Mouse (Mus musculus): ENCODE data around the gene Serp2. TPM values are rescaled to one million over a fixed set of nuclear protein-coding genes. Genes with fewer than 3 reads are reported as not detected.
A peak's percentile ranks its signal among the peaks of the same experiment; 100 is the strongest.

The Serp2 gene
- polyA plus RNA-seq, 1 experiment from 2014 or later: not detected

- Histone ChIP-seq H3K27ac (no peak overlapping the region), H3K4me3 (ENCODE audit: inconsistent target) (peak overlapping the region; percentile 31; the same call in 1 of the 2 replicates), H3K79me2 (ENCODE audit: inconsistent target) (no peaks in the 10 kb centered on the region), H3K36me3 (ENCODE audit: inconsistent target) (no peaks in the 10 kb centered on the region)
- 10% methylated on average over 10 of the region's 10 CpGs for WGBS (ENCODE audit: missing documents)
Measured at GRCm38 (mm10) chr14:76505101-76505438, 51.6 kb downstream of the Serp2 start.

GRCm38 (mm10) chr14:76504121-76504737, 52.5 kb downstream of the Serp2 start:
- 0% methylated on average over 52 of the region's 52 CpGs for WGBS (ENCODE audit: missing documents)
- no peak overlapping the region for H3K27ac ChIP-seq
- no peaks in the 10 kb centered on the region for H3K36me3 ChIP-seq (ENCODE audit: inconsistent target)
- peak overlapping the region; percentile 37 for H3K4me3 ChIP-seq (ENCODE audit: inconsistent target)
- H3K79me2 ChIP-seq (ENCODE audit: inconsistent target): no peaks in the 10 kb centered on the region

GRCm38 (mm10) chr14:76503231-76503851, 53.3 kb downstream of the Serp2 start:
- Histone ChIP-seq H3K79me2 (ENCODE audit: inconsistent target) (no peaks in the 10 kb centered on the region), H3K4me3 (ENCODE audit: inconsistent target) (peak overlapping the region; percentile 37; the same call in 1 of the 2 replicates), H3K27ac (no peak overlapping the region), H3K36me3 (ENCODE audit: inconsistent target) (no peaks in the 10 kb centered on the region)
- WGBS (ENCODE audit: missing documents): 18% methylated on average over 13 of the region's 13 CpGs

- Histone ChIP-seq H3K27ac (no peak overlapping the region), H3K79me2 (ENCODE audit: inconsistent target) (no peaks in the 10 kb centered on the region), H3K36me3 (ENCODE audit: inconsistent target) (no peaks in the 10 kb centered on the region), H3K4me3 (ENCODE audit: inconsistent target) (no peak overlapping the region)
- 96% methylated on average over 5 of the region's 5 CpGs for WGBS (ENCODE audit: missing documents)
Measured at GRCm38 (mm10) chr14:76500036-76500435, 56.7 kb downstream of the Serp2 start.

GRCm38 (mm10) chr14:76499492-76499891, 57.2 kb downstream of the Serp2 start:
- Histone ChIP-seq H3K27ac (no peak overlapping the region), H3K4me3 (ENCODE audit: inconsistent target) (no peak overlapping the region)
- 89% methylated on average over 6 of the region's 6 CpGs for WGBS (ENCODE audit: missing documents)

GRCm38 (mm10) chr14:76498210-76498609, 58.5 kb downstream of the Serp2 start:
- Histone ChIP-seq H3K27ac (no peak overlapping the region), H3K79me2 (ENCODE audit: inconsistent target) (no peaks in the 10 kb centered on the region), H3K36me3 (ENCODE audit: inconsistent target) (no peaks in the 10 kb centered on the region), H3K4me3 (ENCODE audit: inconsistent target) (no peak overlapping the region)
- WGBS (ENCODE audit: missing documents): 19% methylated on average over 7 of the region's 7 CpGs

More at GRCm38 (mm10) chr14:76499492-76499891, 57.2 kb downstream of the Serp2 start:
- Histone ChIP-seq H3K79me2 (ENCODE audit: inconsistent target) (no peaks in the 10 kb centered on the region), H3K36me3 (ENCODE audit: inconsistent target) (no peaks in the 10 kb centered on the region)

- Histone ChIP-seq H3K27ac (no peak overlapping the region), H3K79me2 (ENCODE audit: inconsistent target) (no peaks in the 10 kb centered on the region), H3K4me3 (ENCODE audit: inconsistent target) (no peak overlapping the region), H3K36me3 (ENCODE audit: inconsistent target) (no peaks in the 10 kb centered on the region)
- 99% methylated on average over 9 of the region's 9 CpGs for WGBS (ENCODE audit: missing documents)
Measured at GRCm38 (mm10) chr14:76497187-76497586, 59.5 kb downstream of the Serp2 start.

GRCm38 (mm10) chr14:76495022-76495421, 61.7 kb downstream of the Serp2 start:
- Histone ChIP-seq H3K79me2 (ENCODE audit: inconsistent target) (no peaks in the 10 kb centered on the region), H3K36me3 (ENCODE audit: inconsistent target) (no peaks in the 10 kb centered on the region), H3K4me3 (ENCODE audit: inconsistent target) (no peak overlapping the region), H3K27ac (no peak overlapping the region)
- WGBS (ENCODE audit: missing documents): 57% methylated on average over 5 of the region's 5 CpGs

GRCm38 (mm10) chr14:76489128-76489527, 67.6 kb downstream of the Serp2 start:
- Histone ChIP-seq H3K79me2 (ENCODE audit: inconsistent target) (no peaks in the 10 kb centered on the region), H3K36me3 (ENCODE audit: inconsistent target) (no peaks in the 10 kb centered on the region)
- WGBS (ENCODE audit: missing documents): 100% methylated on average over 2 of the region's 2 CpGs

GRCm38 (mm10) chr14:76488101-76489044, 68.3 kb downstream of the Serp2 start:
- Histone ChIP-seq H3K4me3 (ENCODE audit: inconsistent target) (no peak overlapping the region), H3K27ac (no peak overlapping the region), H3K79me2 (ENCODE audit: inconsistent target) (no peaks in the 10 kb centered on the region), H3K36me3 (ENCODE audit: inconsistent target) (no peaks in the 10 kb centered on the region)
- 94% methylated on average over 17 of the region's 18 CpGs for WGBS (ENCODE audit: missing documents)

More at GRCm38 (mm10) chr14:76489128-76489527, 67.6 kb downstream of the Serp2 start:
- no peak overlapping the region for H3K4me3 ChIP-seq (ENCODE audit: inconsistent target)
- H3K27ac ChIP-seq: no peak overlapping the region

GRCm38 (mm10) chr14:76487609-76488008, 69.1 kb downstream of the Serp2 start:
- Histone ChIP-seq H3K79me2 (ENCODE audit: inconsistent target) (no peaks in the 10 kb centered on the region), H3K4me3 (ENCODE audit: inconsistent target) (no peak overlapping the region), H3K27ac (no peak overlapping the region), H3K36me3 (ENCODE audit: inconsistent target) (no peaks in the 10 kb centered on the region)
- 89% methylated on average over 13 of the region's 16 CpGs for WGBS (ENCODE audit: missing documents)

GRCm38 (mm10) chr14:76483701-76484100, 73.0 kb downstream of the Serp2 start:
- no peak overlapping the region for H3K27ac ChIP-seq
- H3K4me3 ChIP-seq (ENCODE audit: inconsistent target): no peak overlapping the region
- H3K79me2 ChIP-seq (ENCODE audit: inconsistent target): no peaks in the 10 kb centered on the region
- no peaks in the 10 kb centered on the region for H3K36me3 ChIP-seq (ENCODE audit: inconsistent target)
- 91% methylated on average over 1 of the region's 1 CpGs for WGBS (ENCODE audit: missing documents)
